Mouse (Mus musculus): Measurements from ENCODE around the gene BC005624.

DNA sequence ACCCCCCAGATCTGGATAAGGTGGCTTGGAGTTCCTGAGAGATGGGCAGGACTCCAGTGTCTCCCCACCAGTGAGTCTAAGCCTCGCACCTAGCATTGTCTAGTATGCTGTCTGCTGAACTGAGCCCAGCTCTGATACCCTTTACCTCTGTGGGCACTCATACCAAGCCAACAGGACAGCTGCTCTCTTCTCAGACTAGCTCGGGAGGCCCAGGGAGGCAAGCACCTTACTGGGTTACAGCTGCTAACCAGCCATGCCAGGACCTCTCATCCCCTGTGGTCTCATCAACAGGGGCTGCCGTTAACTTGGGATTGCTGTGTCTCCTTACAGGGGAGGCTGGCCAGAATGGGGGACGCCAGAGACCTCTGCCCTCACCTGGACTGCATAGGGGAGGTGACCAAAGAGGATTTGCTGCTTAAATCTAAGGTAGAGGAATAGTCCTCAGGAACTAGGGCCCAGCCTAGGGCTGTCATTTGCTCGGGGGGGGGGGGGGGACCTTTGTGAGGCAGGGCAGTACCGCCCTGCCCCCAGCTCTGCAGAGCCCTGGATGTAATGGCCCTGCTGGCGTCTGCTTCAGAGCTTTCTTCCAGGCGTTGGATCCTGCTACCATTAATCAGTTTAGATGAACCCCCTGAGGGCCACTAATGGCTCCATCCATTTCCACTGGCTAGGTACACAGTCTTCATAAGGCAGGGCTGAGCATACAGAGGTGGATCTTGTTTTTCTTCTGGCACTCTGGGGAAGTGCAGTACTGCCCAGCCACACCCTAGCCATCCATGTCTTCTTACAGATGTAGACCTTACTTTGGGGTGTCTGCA lies 16.7 kb upstream of the BC005624 start:
- no peak for TF ChIP-seq POLR2A (IDR thresholded peaks at IDR 0.05; ENCODE audit: insufficient read depth, low read depth, low read length)
- no peak for TF ChIP-seq CTCF (IDR thresholded peaks at IDR 0.05; ENCODE audit: insufficient read depth, low read depth, low read length)

Data from olfactory bulb, adult 2 months (tissue).